7 mouse cellular contexts compared by ENCODE assay signal in genomic region chr12:17347327-17348047, GRCm38 (mm10). TPM values are rescaled to one million over a fixed set of nuclear protein-coding genes. Genes with fewer than 3 reads are reported as not detected.
DNase-seq lines count a peak whose midpoint lies in the region; ATAC-seq and TF ChIP-seq lines count a peak whose summit lies in the region.

No protein-coding gene starts in this region.

- H3K36me3 ChIP-seq in heart, adult 2 months (ENCODE audit: control insufficient read depth, insufficient read depth, low read length): no peaks in the 10 kb centered on the region; the same call in 1 of the 2 replicates
- H3K36me3 ChIP-seq in kidney, postnatal 0 days (ENCODE audit: insufficient read depth, low read length): no peaks in the 10 kb centered on the region

- TF ChIP-seq CTCF in heart, adult 2 months (IDR thresholded peaks at IDR 0.05): no peak
- no peak for TF ChIP-seq CTCF in kidney, postnatal 0 days (IDR thresholded peaks at IDR 0.05; ENCODE audit: low read depth)

- peak overlapping the region; percentile 56 for H3K9ac ChIP-seq in heart, adult 2 months (ENCODE audit: low read depth, low read length)
- H3K9ac ChIP-seq in kidney, postnatal 0 days (ENCODE audit: low read depth, low read length): peak overlapping the region; percentile 71

- no peaks in the 10 kb centered on the region for H3K9me3 ChIP-seq in kidney, postnatal 0 days (replicated peaks; ENCODE audit: low read length)

- peaks cover 2% of the 10 kb centered on the region for H3K4me1 ChIP-seq in heart, adult 2 months (ENCODE audit: control insufficient read depth, insufficient read depth, low read length)
- H3K4me1 ChIP-seq in kidney, postnatal 0 days (replicated peaks; ENCODE audit: insufficient read depth, low read length): 0 out of 2 replicates have a peak, but pooled peaks cover 5% of the 10 kb centered on the region

- H3K79me2 ChIP-seq in heart, adult 2 months (replicated peaks; ENCODE audit: control insufficient read depth, insufficient read depth, low read length): no peaks in the 10 kb centered on the region; the same call in 1 of the 2 replicates

- intact Hi-C loops in heart, adult 2 months (cut with DNase I): loop anchor here (5.0 kb wide), 1 partner anchor 80 kb away; the partner anchor contains the start of gene Pdia6

- H3K4me2 ChIP-seq in kidney, postnatal 0 days (ENCODE audit: low read length): peak overlapping the region; percentile 90

- no peak for TF ChIP-seq EP300 in heart, adult 2 months (IDR thresholded peaks at IDR 0.05; ENCODE audit: insufficient read depth, low read depth, low read length)

- peak overlapping the region; percentile 64 for H3K4me3 ChIP-seq in heart, adult 2 months
- H3K4me3 ChIP-seq in kidney, postnatal 0 days (replicated peaks; ENCODE audit: low read depth, low read length): peak overlapping the region; percentile 86

- TF ChIP-seq POLR2A in heart, adult 2 months (IDR thresholded peaks at IDR 0.05; ENCODE audit: insufficient read depth, low read depth, low read length): no peak

- H3K27me3 ChIP-seq in heart, adult 2 months (ENCODE audit: control insufficient read depth, insufficient read depth, low read length): no peaks in the 10 kb centered on the region
- H3K27me3 ChIP-seq in kidney, postnatal 0 days (ENCODE audit: insufficient read depth, low read length): no peaks in the 10 kb centered on the region

- peak; percentile 26 to 28 for DNase-seq in spleen, postnatal 10 days (ENCODE audit: low spot score in 2 of 2)
- DNase-seq in spleen, postnatal 4 days (ENCODE audit: low spot score in 2 of 2): no peak
- DNase-seq in cerebellum, adult 9-10 months: peak; percentile 51
- DNase-seq in heart, adult 2 months: peak; percentile 10 to 31
- DNase-seq in kidney, postnatal 0 days (ENCODE audit: low spot score): no peak
- no peak for DNase-seq in right cerebral cortex, postnatal 10 days (ENCODE audit: low spot score in 2 of 2)

- H3K27ac ChIP-seq in heart, adult 2 months: peak overlapping the region; percentile 71
- peak overlapping the region; percentile 64; the same call in 1 of the 2 replicates for H3K27ac ChIP-seq in kidney, postnatal 0 days

- WGBS in heart, adult 2 months: 33% methylated on average over 11 of the region's 11 CpGs
- WGBS in kidney, postnatal 0 days: 34% methylated on average over 11 of the region's 11 CpGs

- peak; percentile 62 for ATAC-seq in kidney, postnatal 0 days (replicated peaks; ENCODE audit: low FRiP score, low read depth)
- peak; percentile 40 for ATAC-seq in megakaryocyte progenitor cell, adult 5-6 weeks (replicated peaks; ENCODE audit: poor library complexity)

RNA-seq across cellular contexts. Expression of gene Nol10, which starts 0.8 kb away (rescaled TPM):
- 1 to 10 TPM; 8.0 to 8.1 TPM for total RNA-seq in heart, adult 2 months (2021)
- polyA plus RNA-seq in heart, adult 2 months (2012; rRNA removed): 2.7 and 4.3 TPM in 2 replicates
- 15.0 and 16.8 TPM in 2 replicates for polyA plus RNA-seq in kidney, postnatal 0 days (2015; fragmentation: Nextera tagmentation; extraction: Ambion mirVana)
- total RNA-seq in megakaryocyte progenitor cell, adult 5-6 weeks (2015): 21.6 and 22.1 TPM in 2 replicates
- 14.1 and 18.7 TPM in 2 replicates for total RNA-seq in megakaryocyte progenitor cell, adult 5-6 weeks (2017)

RNA-seq across cellular contexts. Expression of gene Atp6v1c2, which starts 18.3 kb away (rescaled TPM):
- total RNA-seq in heart, adult 2 months (2021): not detected
- 0.15 and 0.94 TPM in 2 replicates for polyA plus RNA-seq in heart, adult 2 months (2012; rRNA removed)
- polyA plus RNA-seq in kidney, postnatal 0 days (2015; fragmentation: Nextera tagmentation; extraction: Ambion mirVana): 19.2 and 19.9 TPM in 2 replicates
- total RNA-seq in megakaryocyte progenitor cell, adult 5-6 weeks (2015): not detected in 2 replicates
- total RNA-seq in megakaryocyte progenitor cell, adult 5-6 weeks (2017): not detected in 2 replicates

Comparison
In these comparisons a context has a peak if more than half of its experiments do, and no peak if none do; other contexts are left out.
1. DNase-seq: peak in spleen, postnatal 10 days (2 of 2), cerebellum, adult 9-10 months (single experiment) and heart, adult 2 months (2 of 2); none in spleen, postnatal 4 days (0 of 2), kidney, postnatal 0 days (single experiment) and right cerebral cortex, postnatal 10 days (0 of 2).